Mouse (Mus musculus) lung, embryonic 16.5 days (tissue): ENCODE measurements at regions not wholly inside any gene's neighbourhood (a gene's known extent, or its start where the extent isn't known, plus 50 kb on each side); places are given as distances from the start of the nearest gene placed in this dataset.
"Not testable (repeated sequence)": the region's sequence is repeated elsewhere in the genome, so short reads cannot be mapped to it uniquely, and the experiment has no call there.

ENCODE experiments used
- ATAC-seq: fragments of 200-750 bp; cut with Nextera tagmentation; 2 replicates; pipeline ENCODE4 v1.8.0; 2017; ENCODE audit warnings: low read depth, mild to moderate bottlenecking, moderate library complexity
- H3K27ac ChIP-seq: fragments of 300-500 bp; sonication (generic); 2 replicates; pipeline ENCODE4 v1.5.1; 2014; ENCODE audit warnings: mild to moderate bottlenecking, control low read depth, low read length
- H3K27me3 ChIP-seq: fragments of 300-500 bp; sonication (generic); 2 replicates; pipeline ENCODE4 v1.6.1; 2014; ENCODE audit warnings: low read depth, low read length, mixed read lengths; ENCODE audit not compliant: control insufficient read depth, insufficient read depth
- H3K36me3 ChIP-seq: fragments of 300-500 bp; sonication (generic); 2 replicates; pipeline ENCODE4 v1.6.1; 2014; ENCODE audit warnings: low read length; ENCODE audit not compliant: control insufficient read depth, insufficient read depth
- H3K4me1 ChIP-seq: fragments of 300-500 bp; sonication (generic); replicated peaks from 2 replicates; pipeline ENCODE4 v1.6.1; 2014; ENCODE audit warnings: low read length, mixed read lengths; ENCODE audit not compliant: control insufficient read depth, insufficient read depth
- H3K4me2 ChIP-seq: fragments of 300-500 bp; sonication (generic); 2 replicates; pipeline ENCODE4 v1.6.1; 2014; ENCODE audit warnings: low read depth, low read length, control low read depth
- H3K4me3 ChIP-seq: fragments of 300-500 bp; sonication (generic); 2 replicates; pipeline ENCODE4 v1.5.1; 2014; ENCODE audit warnings: mild to moderate bottlenecking, low read length, control low read depth
- H3K9ac ChIP-seq: fragments of 300-500 bp; sonication (generic); 2 replicates; pipeline ENCODE4 v1.6.1; 2014; ENCODE audit warnings: low read length, control low read depth
- H3K9me3 ChIP-seq: fragments of 300-500 bp; sonication (generic); 2 replicates; pipeline ENCODE4 v1.6.1; 2016; ENCODE audit warnings: low read length; ENCODE audit not compliant: control insufficient read depth
- WGBS: fragments of 180-500 bp; shearing (Covaris S2); extraction: QIAGEN DNeasy Blood & Tissue Kit; methylation state at CpG from one replicate; pipeline ENCODE4 v1.1.7; 2014; 5-methylcytosine and 5-hydroxymethylcytosine counted together

DNA sequence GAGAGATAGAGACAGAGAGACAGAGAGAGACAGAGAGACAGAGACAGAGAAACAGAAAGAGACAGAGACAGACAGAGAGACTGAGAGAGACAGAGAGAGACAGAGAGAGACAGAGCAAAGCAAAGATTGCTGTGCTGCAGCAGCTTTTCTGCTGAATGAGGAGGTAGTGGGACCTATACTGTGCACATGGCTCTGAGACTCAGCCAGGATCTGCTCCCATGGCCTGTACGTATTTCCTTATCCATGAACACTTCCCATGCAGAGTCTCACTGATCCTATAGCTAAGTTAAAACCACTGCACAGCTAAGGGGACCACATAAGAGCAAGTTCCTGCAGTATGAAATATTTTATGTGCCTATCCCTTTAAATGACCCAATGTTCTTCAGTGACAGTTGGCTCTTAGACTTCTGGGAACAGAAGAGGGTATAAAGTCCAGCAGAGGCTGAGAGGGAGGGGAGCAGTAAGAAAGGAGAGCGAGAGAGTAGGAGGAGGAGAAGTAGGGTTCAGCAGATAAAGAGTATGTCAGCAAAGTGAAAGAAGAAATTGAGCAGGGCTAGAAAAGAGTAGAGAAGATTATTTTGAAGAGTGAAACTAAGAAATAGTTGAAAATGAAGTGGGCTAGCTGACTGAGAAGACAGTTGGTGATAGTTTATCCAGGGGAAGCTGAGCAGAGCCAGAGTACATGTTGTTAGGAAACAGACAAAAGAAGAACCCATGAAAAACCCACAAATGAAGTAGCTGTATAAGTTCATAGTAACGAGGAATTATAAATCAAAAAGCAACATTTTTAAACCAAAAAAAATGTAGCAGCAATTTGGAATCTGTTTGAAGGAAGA lies 61.4 kb upstream of the Ptger2 start:
- not testable (repeated sequence) for H3K4me3 ChIP-seq, ATAC-seq, H3K4me1 ChIP-seq, H3K36me3 ChIP-seq, H3K4me2 ChIP-seq, H3K27ac ChIP-seq, H3K27me3 ChIP-seq, H3K9ac ChIP-seq, H3K9me3 ChIP-seq
- WGBS = 51% methylated on average over 3 of the region's 3 CpGs

DNA sequence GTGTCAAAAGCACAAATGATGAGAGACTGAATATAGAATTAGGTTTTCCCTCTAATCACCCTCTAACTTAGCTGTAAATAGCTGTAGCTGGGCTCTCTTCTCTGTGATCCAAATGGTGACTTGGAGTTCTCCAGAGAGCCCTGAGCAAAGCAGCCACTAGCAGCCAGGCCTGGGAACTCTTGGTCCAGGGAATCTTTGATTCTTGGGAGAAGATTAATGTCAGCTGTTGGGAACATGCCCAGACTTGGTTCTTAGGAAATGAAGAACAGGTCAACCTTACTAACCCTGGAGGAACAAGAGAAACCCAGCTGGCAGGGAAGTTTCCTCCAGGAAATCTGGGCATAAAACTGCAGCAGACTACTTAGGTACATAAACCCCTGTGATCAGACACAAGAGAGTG lies 62.6 kb upstream of the Ptgdr start:
- not testable (repeated sequence) for H3K36me3 ChIP-seq, H3K27ac ChIP-seq, H3K9me3 ChIP-seq, H3K4me3 ChIP-seq, H3K4me1 ChIP-seq, H3K4me2 ChIP-seq, H3K9ac ChIP-seq, H3K27me3 ChIP-seq
- peak; percentile 17; the same call in 1 of the 2 replicates for ATAC-seq

DNA sequence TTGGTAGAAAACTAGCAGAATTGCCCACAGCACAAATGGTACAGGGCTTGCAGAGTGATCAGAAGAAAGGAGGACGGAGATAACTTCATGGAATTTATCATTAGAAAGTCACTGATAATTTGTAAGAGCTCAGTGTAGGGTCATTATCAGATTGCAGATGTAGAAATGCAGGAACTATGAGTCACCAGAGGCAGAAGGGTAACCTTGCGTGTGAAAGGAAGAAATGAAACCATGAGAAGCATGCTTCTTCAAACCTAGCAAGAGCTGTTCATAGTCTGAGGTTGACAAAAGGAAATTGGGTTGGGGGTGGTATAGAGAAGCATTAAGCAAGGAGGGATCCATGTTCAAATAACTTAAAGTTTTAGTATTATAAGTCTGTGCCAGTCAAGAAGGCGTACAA lies 60.2 kb upstream of the Ptgdr start:
- WGBS = 81% methylated on average over 3 of the region's 3 CpGs
- Histone ChIP-seq H3K36me3 (no peaks in the 10 kb centered on the region), H3K4me2 (no peak overlapping the region), H3K27me3 (no peaks in the 10 kb centered on the region), H3K4me1 (no peaks in the 10 kb centered on the region), H3K4me3 (no peak overlapping the region), H3K9ac (no peak overlapping the region), H3K27ac (no peak overlapping the region), H3K9me3 (no peaks in the 10 kb centered on the region)
- ATAC-seq = no peak

DNA sequence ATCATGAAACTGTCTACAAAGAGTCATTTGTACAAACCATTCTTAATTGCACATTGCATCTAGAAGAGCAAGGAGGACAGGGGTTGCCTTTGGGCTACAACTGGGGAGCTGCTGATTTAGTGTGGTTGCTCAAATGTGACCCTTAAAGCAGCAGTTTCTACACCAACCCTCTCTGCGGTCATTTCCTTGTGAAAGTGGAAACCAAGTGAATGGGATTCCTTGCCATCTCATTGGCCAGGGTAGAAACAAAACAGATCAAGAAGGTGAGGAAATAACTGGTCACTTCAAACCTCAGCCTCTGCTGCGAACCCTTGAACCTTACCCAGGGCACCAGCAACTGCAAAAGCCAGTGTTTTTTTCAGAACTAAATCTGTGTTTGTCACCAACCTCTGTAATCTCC lies 56.5 kb upstream of the Ptgdr start:
- H3K4me1 ChIP-seq = no peaks in the 10 kb centered on the region
- no peaks in the 10 kb centered on the region for H3K9me3 ChIP-seq
- WGBS = 58% methylated on average over 2 of the region's 2 CpGs
- no peaks in the 10 kb centered on the region for H3K27me3 ChIP-seq
- no peak overlapping the region for H3K4me2 ChIP-seq
- no peak overlapping the region for H3K9ac ChIP-seq
- H3K4me3 ChIP-seq = no peak overlapping the region
- no peak overlapping the region for H3K27ac ChIP-seq
- H3K36me3 ChIP-seq = no peaks in the 10 kb centered on the region
- no peak for ATAC-seq

DNA sequence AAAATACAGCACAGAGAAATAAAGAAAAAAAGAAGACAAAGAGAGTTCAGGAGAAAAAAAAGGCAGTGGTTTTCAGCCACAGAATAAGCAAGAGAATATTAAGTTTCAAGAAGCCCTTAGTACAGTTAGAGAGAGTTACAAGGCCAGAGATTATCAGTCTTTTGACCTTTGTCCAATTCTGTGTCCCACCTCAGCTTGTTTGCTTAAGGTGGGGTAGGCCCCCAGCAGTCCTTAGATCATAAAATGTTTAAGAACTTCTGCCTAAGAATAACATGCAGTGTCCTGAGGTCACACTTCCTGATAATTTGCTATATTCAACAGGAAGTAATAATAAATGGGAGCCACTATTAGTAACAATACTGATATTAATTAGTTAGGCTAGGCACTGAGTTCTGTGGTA lies 53.6 kb upstream of the Ptgdr start:
- Histone ChIP-seq H3K4me3 (no peak overlapping the region), H3K4me2 (no peak overlapping the region), H3K9me3 (no peaks in the 10 kb centered on the region), H3K27ac (no peak overlapping the region), H3K4me1 (no peaks in the 10 kb centered on the region), H3K36me3 (no peaks in the 10 kb centered on the region), H3K27me3 (no peaks in the 10 kb centered on the region), H3K9ac (no peak overlapping the region)
- ATAC-seq = no peak
